Mouse (Mus musculus): Measurements from ENCODE around the gene Polr2f.

- TF ChIP-seq POLR2A (IDR thresholded peaks at IDR 0.05; ENCODE audit: insufficient read depth, low read depth, low read length) (no peak), CTCF (IDR thresholded peaks at IDR 0.05; ENCODE audit: insufficient read depth, low read depth, low read length) (no peak)
Measured at GRCm38 (mm10) chr15:79103264-79103663, 37.5 kb upstream of the Polr2f start.

Measured in olfactory bulb, adult 2 months (tissue).